Mouse (Mus musculus): ENCODE measurements around the gene C130026I21Rik. TPM values are rescaled to one million over a fixed set of nuclear protein-coding genes. Genes with fewer than 3 reads are reported as not detected.
"Not testable (repeated sequence)": the region's sequence is repeated elsewhere in the genome, so short reads cannot be mapped to it uniquely, and the experiment has no call there.

C130026I21Rik gene
- polyA plus RNA-seq, 1 experiment from 2014 or later, result not detected

DNA sequence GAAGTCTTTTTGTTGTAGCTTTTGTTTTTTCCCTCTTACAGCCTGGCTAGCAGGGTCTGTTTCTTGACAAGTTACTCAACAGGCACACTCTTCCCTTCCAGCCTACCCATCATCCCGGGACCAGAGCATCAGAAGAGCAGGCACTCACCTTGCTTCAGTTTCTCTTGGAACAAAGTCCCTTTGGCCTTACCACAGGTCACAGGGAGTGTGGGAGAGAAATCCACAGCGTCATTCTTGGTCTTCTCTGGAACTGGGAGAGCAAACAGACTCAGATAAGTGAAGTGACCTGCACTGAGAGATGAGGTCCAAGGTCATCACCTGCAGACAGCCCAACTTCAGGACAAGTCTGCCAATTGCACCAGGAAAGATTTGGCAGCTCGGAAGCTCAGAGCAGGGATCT is 277.5 kb downstream of the C130026I21Rik start:
- not testable (repeated sequence) for H3K4me2 ChIP-seq; H3K9me3 ChIP-seq (ENCODE audit: control insufficient read depth, low read length); H3K27ac ChIP-seq (ENCODE audit: low read depth, low read length); H3K9ac ChIP-seq (ENCODE audit: low read length); H3K4me3 ChIP-seq (ENCODE audit: low read depth, low read length); H3K4me1 ChIP-seq (ENCODE audit: control insufficient read depth, insufficient read depth, low read length); DNase-seq (ENCODE audit: low spot score, missing footprints); H3K27me3 ChIP-seq (ENCODE audit: control insufficient read depth, insufficient read depth, low read length); H3K36me3 ChIP-seq (ENCODE audit: control insufficient read depth, insufficient read depth, low read length)
- no CpG with 5 or more reads among the region's 3 CpGs for WGBS
- peak; percentile 59; the same call in 1 of the 2 replicates for ATAC-seq (ENCODE audit: low FRiP score)

DNA sequence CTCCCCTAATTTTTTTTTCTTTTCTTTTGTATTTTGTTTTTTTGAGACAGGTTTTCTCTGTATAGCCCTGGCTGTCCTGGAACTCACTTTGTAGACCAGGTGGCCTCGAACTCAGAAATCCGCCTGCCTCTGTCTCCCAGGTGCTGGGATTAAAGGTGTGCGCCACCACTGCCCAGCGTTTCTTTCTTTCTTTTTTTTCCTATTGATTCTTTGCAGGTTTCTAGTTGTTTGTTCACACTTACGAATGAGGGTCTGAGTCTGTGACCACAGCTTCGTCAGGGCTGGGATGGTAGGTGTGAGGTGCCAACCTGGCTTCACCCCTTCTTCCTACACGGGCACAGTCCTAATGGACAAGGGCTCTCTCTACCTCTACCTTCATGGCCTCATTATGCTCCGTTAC is 281.3 kb downstream of the C130026I21Rik start:
- H3K4me1 ChIP-seq (ENCODE audit: control insufficient read depth, insufficient read depth, low read length); H3K27me3 ChIP-seq (ENCODE audit: control insufficient read depth, insufficient read depth, low read length); H3K4me3 ChIP-seq (ENCODE audit: low read depth, low read length); H3K9ac ChIP-seq (ENCODE audit: low read length); H3K9me3 ChIP-seq (ENCODE audit: control insufficient read depth, low read length); H3K36me3 ChIP-seq (ENCODE audit: control insufficient read depth, insufficient read depth, low read length); H3K4me2 ChIP-seq; DNase-seq (ENCODE audit: low spot score, missing footprints); H3K27ac ChIP-seq (ENCODE audit: low read depth, low read length); ATAC-seq (ENCODE audit: low FRiP score): not testable (repeated sequence)
- 76% methylated on average over 7 of the region's 8 CpGs for WGBS

DNA sequence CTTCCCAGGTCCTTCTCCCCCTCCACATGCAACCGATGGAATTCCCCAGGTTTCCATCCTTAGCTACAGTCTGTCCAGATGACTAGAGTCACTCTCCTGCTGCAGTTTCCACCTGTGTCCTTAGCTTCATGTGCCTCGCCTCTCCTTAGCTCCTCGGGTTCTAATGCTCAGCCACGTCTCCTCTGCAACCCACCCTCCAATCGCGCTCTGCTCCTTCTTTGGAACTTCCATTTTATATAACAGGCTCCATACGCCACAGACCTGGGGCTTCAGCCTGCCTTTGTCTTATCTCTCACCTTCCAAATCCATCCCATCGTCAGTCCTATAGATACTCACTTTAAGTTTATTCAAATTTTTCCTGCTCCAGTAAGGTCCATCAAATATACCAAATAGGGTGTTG is 282.6 kb downstream of the C130026I21Rik start:
- 74% methylated on average over 5 of the region's 8 CpGs for WGBS
- H3K36me3 ChIP-seq (ENCODE audit: control insufficient read depth, insufficient read depth, low read length); ATAC-seq (ENCODE audit: low FRiP score): not testable (repeated sequence)

DNA sequence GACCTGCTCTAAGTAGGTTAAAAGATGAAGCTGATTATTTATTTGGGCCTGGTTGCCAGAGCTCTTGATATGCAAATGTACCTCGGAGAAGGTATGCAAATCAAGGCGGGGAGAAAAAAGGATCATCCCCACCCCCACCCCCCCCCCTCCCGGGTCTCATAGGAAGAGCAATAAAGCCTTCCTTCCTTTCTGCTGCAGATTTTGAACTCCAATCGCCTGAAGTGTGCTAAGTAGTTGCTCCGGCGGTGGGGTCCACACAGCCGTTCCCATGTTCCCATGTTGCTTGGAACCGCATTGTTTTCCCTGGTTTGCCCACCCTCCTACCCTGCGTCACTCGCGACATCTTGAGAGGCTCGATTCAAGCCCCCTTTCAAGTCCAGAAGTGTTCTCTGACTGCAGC is 308.6 kb downstream of the C130026I21Rik start:
- H3K27me3 ChIP-seq (ENCODE audit: control insufficient read depth, insufficient read depth, low read length); H3K36me3 ChIP-seq (ENCODE audit: control insufficient read depth, insufficient read depth, low read length); H3K9ac ChIP-seq (ENCODE audit: low read length); H3K4me1 ChIP-seq (ENCODE audit: control insufficient read depth, insufficient read depth, low read length); H3K9me3 ChIP-seq (ENCODE audit: control insufficient read depth, low read length): not testable (repeated sequence)
- peak; percentile 86 for DNase-seq (ENCODE audit: low spot score, missing footprints)
- Histone ChIP-seq H3K4me3 (ENCODE audit: low read depth, low read length) (peak overlapping the region; percentile 9; the same call in 1 of the 2 replicates), H3K27ac (ENCODE audit: low read depth, low read length) (peak overlapping the region; percentile 35; the same call in 1 of the 2 replicates), H3K4me2 (peak overlapping the region; percentile 13; the same call in 1 of the 2 replicates)
- 3% methylated on average over 12 of the region's 12 CpGs for WGBS
- ATAC-seq (ENCODE audit: low FRiP score), result peak; percentile 89

More for the DNA sequence above, 282.6 kb downstream of the C130026I21Rik start:
- DNase-seq (ENCODE audit: low spot score, missing footprints), result peak; percentile 35
- not testable (repeated sequence) for H3K4me1 ChIP-seq (ENCODE audit: control insufficient read depth, insufficient read depth, low read length); H3K4me2 ChIP-seq; H3K4me3 ChIP-seq (ENCODE audit: low read depth, low read length); H3K9me3 ChIP-seq (ENCODE audit: control insufficient read depth, low read length); H3K9ac ChIP-seq (ENCODE audit: low read length); H3K27ac ChIP-seq (ENCODE audit: low read depth, low read length); H3K27me3 ChIP-seq (ENCODE audit: control insufficient read depth, insufficient read depth, low read length)

DNA sequence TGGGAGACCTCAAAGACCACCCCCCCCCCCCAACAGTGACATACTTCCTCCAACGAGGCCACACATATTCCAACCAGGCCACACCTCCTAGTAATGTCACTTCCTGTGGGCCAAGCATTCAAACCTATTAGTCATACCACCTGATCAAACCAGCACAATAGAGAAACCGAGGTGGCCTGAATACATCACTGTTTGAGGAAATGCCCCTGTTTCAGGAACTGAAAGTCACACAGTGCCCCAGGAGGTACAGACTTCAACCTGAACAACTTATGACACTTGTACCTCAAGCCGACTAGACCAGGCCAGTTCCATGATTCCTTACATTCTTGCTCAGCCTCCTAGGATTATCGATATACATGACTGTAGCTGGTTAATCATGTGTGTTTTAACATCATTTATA is 312.7 kb downstream of the C130026I21Rik start:
- WGBS, result 87% methylated on average over 4 of the region's 4 CpGs
- H3K4me1 ChIP-seq (ENCODE audit: control insufficient read depth, insufficient read depth, low read length); H3K9me3 ChIP-seq (ENCODE audit: control insufficient read depth, low read length): not testable (repeated sequence)

DNA sequence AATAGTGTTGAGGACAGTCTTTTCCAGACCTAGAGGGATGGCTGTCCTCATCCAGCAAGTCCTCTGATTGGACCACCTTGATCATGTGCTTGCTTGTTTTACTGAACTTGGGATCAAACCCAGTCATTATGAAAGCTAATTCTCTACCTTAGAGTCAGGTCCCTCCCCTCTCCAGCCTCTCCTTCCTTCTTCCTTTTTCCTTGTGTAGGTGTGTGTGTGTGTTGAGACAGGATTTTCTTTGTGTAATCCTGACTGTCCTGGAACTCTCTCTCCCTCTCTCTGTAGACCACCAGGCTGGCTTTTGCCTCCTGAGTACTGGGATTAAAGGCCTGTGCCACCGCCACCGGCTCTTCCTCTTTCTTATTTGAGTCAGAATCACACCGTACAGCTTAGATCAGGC is 313.6 kb downstream of the C130026I21Rik start:
- not testable (repeated sequence) for H3K27me3 ChIP-seq (ENCODE audit: control insufficient read depth, insufficient read depth, low read length); ATAC-seq (ENCODE audit: low FRiP score); H3K4me2 ChIP-seq; H3K36me3 ChIP-seq (ENCODE audit: control insufficient read depth, insufficient read depth, low read length); H3K4me3 ChIP-seq (ENCODE audit: low read depth, low read length); H3K27ac ChIP-seq (ENCODE audit: low read depth, low read length); H3K9me3 ChIP-seq (ENCODE audit: control insufficient read depth, low read length); H3K4me1 ChIP-seq (ENCODE audit: control insufficient read depth, insufficient read depth, low read length); H3K9ac ChIP-seq (ENCODE audit: low read length)
- DNase-seq (ENCODE audit: low spot score, missing footprints), result peak; percentile 23
- WGBS, result 94% methylated on average over 3 of the region's 3 CpGs

More for the DNA sequence above, 312.7 kb downstream of the C130026I21Rik start:
- ATAC-seq (ENCODE audit: low FRiP score); H3K27me3 ChIP-seq (ENCODE audit: control insufficient read depth, insufficient read depth, low read length); H3K4me3 ChIP-seq (ENCODE audit: low read depth, low read length); H3K27ac ChIP-seq (ENCODE audit: low read depth, low read length); H3K36me3 ChIP-seq (ENCODE audit: control insufficient read depth, insufficient read depth, low read length); H3K9ac ChIP-seq (ENCODE audit: low read length); H3K4me2 ChIP-seq; DNase-seq (ENCODE audit: low spot score, missing footprints): not testable (repeated sequence)

DNA sequence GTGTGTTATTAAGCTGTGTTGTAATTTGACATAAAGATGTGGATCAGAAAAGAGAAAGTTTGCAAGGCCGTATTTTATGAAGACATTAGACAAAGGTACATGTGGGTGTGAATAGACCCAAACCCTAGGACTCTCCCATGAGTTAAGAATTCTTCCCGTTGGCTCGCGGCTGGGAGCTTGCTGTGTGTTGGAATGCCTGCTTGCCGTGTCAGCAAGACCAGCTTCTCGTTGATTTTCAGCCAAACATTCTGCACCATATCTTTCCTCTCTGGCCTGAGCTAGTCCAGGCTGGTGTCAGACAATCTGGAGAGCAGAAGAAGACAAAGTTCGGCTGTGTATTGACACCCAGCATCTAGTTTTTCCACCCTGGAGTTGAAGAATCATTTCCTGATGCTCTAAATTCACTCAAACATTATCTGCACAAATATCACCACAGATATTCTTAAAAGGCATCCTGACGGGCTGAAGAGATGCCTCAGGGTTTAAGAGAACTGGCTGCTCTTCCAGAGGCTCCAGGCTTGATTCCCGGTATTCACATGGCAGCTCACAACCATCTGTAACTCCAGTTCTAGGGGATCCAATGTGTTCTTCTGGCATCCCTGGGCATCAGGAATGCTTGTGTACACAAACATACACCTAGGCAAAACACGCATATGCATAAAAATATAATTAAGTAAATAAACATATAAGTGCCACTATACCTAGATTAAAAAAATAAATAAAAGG is 317.7 kb downstream of the C130026I21Rik start:
- Histone ChIP-seq H3K4me1 (ENCODE audit: control insufficient read depth, insufficient read depth, low read length) (no peaks in the 10 kb centered on the region), H3K36me3 (ENCODE audit: control insufficient read depth, insufficient read depth, low read length) (no peaks in the 10 kb centered on the region), H3K9ac (ENCODE audit: low read length) (no peak overlapping the region), H3K27ac (ENCODE audit: low read depth, low read length) (no peak overlapping the region), H3K9me3 (ENCODE audit: control insufficient read depth, low read length) (no peaks in the 10 kb centered on the region; the same call in 1 of the 2 replicates), H3K4me3 (ENCODE audit: low read depth, low read length) (no peak overlapping the region), H3K27me3 (ENCODE audit: control insufficient read depth, insufficient read depth, low read length) (no peaks in the 10 kb centered on the region), H3K4me2 (no peak overlapping the region)
- 86% methylated on average over 10 of the region's 10 CpGs for WGBS
- DNase-seq (ENCODE audit: low spot score, missing footprints), result no peak
- ATAC-seq (ENCODE audit: low FRiP score), result no peak

DNA sequence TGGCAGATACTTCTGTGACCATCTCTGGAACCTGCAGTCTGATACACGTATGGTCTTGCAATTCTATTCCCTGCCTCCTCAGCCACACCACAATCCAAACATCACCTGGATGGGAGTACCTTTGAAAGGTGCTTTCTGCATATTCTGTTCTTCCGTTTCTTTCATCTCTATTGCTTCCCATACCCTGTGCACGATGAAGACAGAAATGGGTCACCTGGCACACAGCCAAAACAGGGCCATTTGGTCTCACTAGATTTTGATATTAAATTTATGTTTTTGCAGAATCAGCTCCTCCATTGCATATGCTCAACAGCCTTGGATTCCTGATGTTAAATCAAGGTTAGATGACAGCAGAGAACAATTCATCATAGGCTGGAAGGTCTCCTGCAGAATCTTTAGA is 318.8 kb downstream of the C130026I21Rik start:
- no peak overlapping the region for H3K9ac ChIP-seq (ENCODE audit: low read length)
- DNase-seq (ENCODE audit: low spot score, missing footprints) (no peak), ATAC-seq (ENCODE audit: low FRiP score) (no peak)
- no peak overlapping the region for H3K4me2 ChIP-seq
- no peaks in the 10 kb centered on the region for H3K36me3 ChIP-seq (ENCODE audit: control insufficient read depth, insufficient read depth, low read length)
- 85% methylated on average over 3 of the region's 3 CpGs for WGBS
- H3K27me3 ChIP-seq (ENCODE audit: control insufficient read depth, insufficient read depth, low read length), result no peaks in the 10 kb centered on the region
- H3K4me3 ChIP-seq (ENCODE audit: low read depth, low read length), result no peak overlapping the region
- no peaks in the 10 kb centered on the region for H3K9me3 ChIP-seq (ENCODE audit: control insufficient read depth, low read length)
- H3K27ac ChIP-seq (ENCODE audit: low read depth, low read length), result no peak overlapping the region
- no peaks in the 10 kb centered on the region for H3K4me1 ChIP-seq (ENCODE audit: control insufficient read depth, insufficient read depth, low read length)

DNA sequence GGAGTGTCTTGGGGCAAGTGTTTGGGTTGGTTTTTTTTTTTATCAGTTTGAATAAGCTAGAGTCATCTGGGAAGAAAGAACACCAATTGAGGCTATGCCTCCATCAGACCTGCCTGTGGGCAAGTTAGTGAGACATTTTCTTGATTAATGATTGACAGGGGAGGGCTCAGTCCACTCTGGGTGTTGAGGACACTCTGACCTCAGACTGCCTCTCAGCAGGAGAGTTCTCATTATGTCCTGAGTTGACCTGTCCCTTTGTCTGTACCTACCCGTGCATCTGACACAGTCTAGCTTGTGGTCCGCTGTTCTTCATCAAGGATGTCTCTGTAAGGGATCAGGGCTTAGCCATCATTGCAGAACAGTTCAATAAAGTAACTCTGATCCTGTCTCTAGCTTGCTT is 323.0 kb downstream of the C130026I21Rik start:
- H3K4me3 ChIP-seq (ENCODE audit: low read depth, low read length), result no peak overlapping the region
- DNase-seq (ENCODE audit: low spot score, missing footprints), result peak; percentile 57
- no peaks in the 10 kb centered on the region for H3K27me3 ChIP-seq (ENCODE audit: control insufficient read depth, insufficient read depth, low read length)
- no peaks in the 10 kb centered on the region for H3K9me3 ChIP-seq (ENCODE audit: control insufficient read depth, low read length)
- no peak overlapping the region for H3K9ac ChIP-seq (ENCODE audit: low read length)
- H3K4me2 ChIP-seq, result no peak overlapping the region
- H3K36me3 ChIP-seq (ENCODE audit: control insufficient read depth, insufficient read depth, low read length), result no peaks in the 10 kb centered on the region
- no peak overlapping the region for H3K27ac ChIP-seq (ENCODE audit: low read depth, low read length)
- no peaks in the 10 kb centered on the region for H3K4me1 ChIP-seq (ENCODE audit: control insufficient read depth, insufficient read depth, low read length)
- WGBS, result 61% methylated on average over 2 of the region's 2 CpGs
- no peak for ATAC-seq (ENCODE audit: low FRiP score)
